Mouse (Mus musculus): Measurements from ENCODE around the gene Sec14l2. TPM values are rescaled to one million over a fixed set of nuclear protein-coding genes. Genes with fewer than 3 reads are reported as not detected.
"Not testable (repeated sequence)": the region's sequence is repeated elsewhere in the genome, so short reads cannot be mapped to it uniquely, and the experiment has no call there.

The Sec14l2 gene
- total RNA-seq, 2 experiments from 2014 or later, result 24.5 to 25.9 TPM

- no peak for DNase-seq (ENCODE audit: low spot score in 2 of 2)
- intact Hi-C loops (cut with DNase I), result no loop called here
Measured at GRCm38 (mm10) chr11:4138964-4139363, 15.7 kb upstream of the Sec14l2 start.

- peak; percentile 88 to 91 for DNase-seq (ENCODE audit: low spot score in 2 of 2)
- intact Hi-C loops (cut with DNase I), result loop anchor here (1.0 kb wide), 2 partner anchors 25 to 84 kb away; partner anchors contain the start of genes Ccdc157 and Sf3a1
Measured at GRCm38 (mm10) chr11:4134986-4135935, 12.0 kb upstream of the Sec14l2 start, which contains the start of gene Rnf215. Rnf215 (plus strand) TSS chr11:4135202.

- intact Hi-C loops (cut with DNase I), result no loop called here
- no peak for DNase-seq (ENCODE audit: low spot score in 2 of 2)
Measured at GRCm38 (mm10) chr11:4134400-4134799, 11.2 kb upstream of the Sec14l2 start.

GRCm38 (mm10) chr11:4133450-4133849 lies 10.2 kb upstream of the Sec14l2 start:
- DNase-seq (ENCODE audit: low spot score in 2 of 2), result no peak
- intact Hi-C loops (cut with DNase I), result no loop called here

- DNase-seq (ENCODE audit: low spot score in 2 of 2); intact Hi-C loops (cut with DNase I): not testable (repeated sequence)
Measured at GRCm38 (mm10) chr11:4128461-4128860, 5.2 kb upstream of the Sec14l2 start.

GRCm38 (mm10) chr11:4127059-4127458 lies 3.8 kb upstream of the Sec14l2 start:
- intact Hi-C loops (cut with DNase I), result no loop called here

GRCm38 (mm10) chr11:4123922-4124321 lies 707 bp upstream of the Sec14l2 start:
- DNase-seq (ENCODE audit: low spot score in 2 of 2), result no peak
- intact Hi-C loops (cut with DNase I), result no loop called here

More at GRCm38 (mm10) chr11:4127059-4127458, 3.8 kb upstream of the Sec14l2 start:
- DNase-seq (ENCODE audit: low spot score in 2 of 2), result no peak

- intact Hi-C loops (cut with DNase I), result no loop called here
- no peak for DNase-seq (ENCODE audit: low spot score in 2 of 2)
Measured at GRCm38 (mm10) chr11:4122226-4122625, 989 bp downstream of the Sec14l2 start.

- DNase-seq (ENCODE audit: low spot score in 2 of 2), result no peak
- intact Hi-C loops (cut with DNase I), result no loop called here
Measured at GRCm38 (mm10) chr11:4121691-4122090, 1.5 kb downstream of the Sec14l2 start.

- DNase-seq (ENCODE audit: low spot score in 2 of 2), result no peak
- intact Hi-C loops (cut with DNase I), result loop anchor here (2.0 kb wide), 1 partner anchor 25 kb away; the partner anchor contains the start of gene Mtfp1
Measured at GRCm38 (mm10) chr11:4119635-4120034, 3.6 kb downstream of the Sec14l2 start.

- intact Hi-C loops (cut with DNase I), result loop anchor here (2.0 kb wide), 1 partner anchor 24 kb away; the partner anchor contains the start of gene Mtfp1
Measured at GRCm38 (mm10) chr11:4118081-4118921, 4.9 kb downstream of the Sec14l2 start.

GRCm38 (mm10) chr11:4117372-4118071 lies 5.7 kb downstream of the Sec14l2 start:
- no peak for DNase-seq (ENCODE audit: low spot score in 2 of 2)
- intact Hi-C loops (cut with DNase I), result loop anchor here (2.0 kb wide), 1 partner anchor 23 kb away; the partner anchor contains the start of gene Mtfp1

More at GRCm38 (mm10) chr11:4118081-4118921, 4.9 kb downstream of the Sec14l2 start:
- DNase-seq (ENCODE audit: low spot score in 2 of 2), result peak; percentile 74 to 81

- intact Hi-C loops (cut with DNase I), result no loop called here
- peak in 1 of 2 experiments; percentile 69 for DNase-seq (ENCODE audit: low spot score in 2 of 2)
Measured at GRCm38 (mm10) chr11:4116458-4117141, 6.6 kb downstream of the Sec14l2 start.

- DNase-seq (ENCODE audit: low spot score in 2 of 2), result no peak
- intact Hi-C loops (cut with DNase I), result no loop called here
Measured at GRCm38 (mm10) chr11:4115407-4115806, 7.8 kb downstream of the Sec14l2 start.

GRCm38 (mm10) chr11:4114541-4114940 lies 8.7 kb downstream of the Sec14l2 start:
- DNase-seq (ENCODE audit: low spot score in 2 of 2); intact Hi-C loops (cut with DNase I): not testable (repeated sequence)

- intact Hi-C loops (cut with DNase I), result no loop called here
- no peak for DNase-seq (ENCODE audit: low spot score in 2 of 2)
Measured at GRCm38 (mm10) chr11:4113970-4114369, 9.2 kb downstream of the Sec14l2 start.

GRCm38 (mm10) chr11:4113496-4113895 lies 9.7 kb downstream of the Sec14l2 start:
- no peak for DNase-seq (ENCODE audit: low spot score in 2 of 2)
- intact Hi-C loops (cut with DNase I), result no loop called here

- intact Hi-C loops (cut with DNase I), result no loop called here
- DNase-seq (ENCODE audit: low spot score in 2 of 2), result no peak
Measured at GRCm38 (mm10) chr11:4112861-4113260, 10.4 kb downstream of the Sec14l2 start.

Measured in left cerebral cortex, postnatal 14 days (tissue).